Comparison of ENCODE assay signal across 11 mouse cellular contexts in the genomic region with DNA sequence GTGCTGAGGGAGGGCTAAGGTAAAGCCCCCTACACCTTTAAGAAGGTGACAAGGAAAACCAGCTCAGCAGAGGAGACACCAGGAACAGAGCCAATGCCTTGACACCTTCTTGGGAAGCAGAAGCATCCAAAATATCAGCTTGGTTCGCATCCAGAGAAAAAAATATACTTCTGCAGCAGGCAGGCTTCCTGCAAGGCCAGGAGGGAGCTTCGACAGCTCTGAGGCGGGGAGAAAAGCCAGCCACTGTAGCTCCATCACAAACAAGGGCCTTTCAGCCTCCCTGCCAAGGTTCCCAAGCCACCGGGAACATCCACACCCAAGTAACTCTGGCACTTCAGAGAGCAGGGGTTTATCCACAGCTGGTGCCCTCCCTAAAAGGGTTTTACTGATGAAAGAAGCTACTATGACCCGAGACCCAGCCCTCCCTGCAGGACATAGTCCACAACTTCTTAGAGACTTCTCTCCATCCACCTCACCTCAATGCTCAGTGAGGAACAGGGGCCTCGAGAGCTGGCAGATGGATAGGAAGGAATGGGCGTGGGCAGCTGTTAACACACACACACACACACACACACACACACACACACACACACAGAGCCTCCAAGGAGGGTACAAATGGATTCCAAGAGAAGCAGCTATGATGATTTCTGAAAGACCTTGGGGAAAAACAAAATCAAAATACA.
DNase-seq lines count a peak whose midpoint lies in the region; ATAC-seq and TF ChIP-seq lines count a peak whose summit lies in the region.
"Had no signal": no experiment of that assay in that cellular context is flagged by ENCODE, and none has a peak within 500 bp of the region (broad histone marks: within the 10 kb centered on the region; RNA-seq: fewer than 3 reads in every experiment).

No protein-coding gene starts in this region.

- no peak overlapping the region; the same call in 1 of the 2 replicates for H3K27ac ChIP-seq in heart, adult 2 months
- no peak overlapping the region for H3K27ac ChIP-seq in heart, embryonic 11.5 days (ENCODE audit: low read depth, low read length)
- H3K27ac ChIP-seq in limb, embryonic 13.5 days = peak overlapping the region; percentile 62
- H3K27ac ChIP-seq: lung, embryonic 15.5 days had no signal

- peak; percentile 27 to 30 for DNase-seq in heart, adult 2 months
- DNase-seq in urinary bladder, postnatal 14 days (ENCODE audit: low spot score) = peak; percentile 11
- DNase-seq in urinary bladder, adult 2 months (ENCODE audit: low spot score) = no peak
- DNase-seq in cerebellum, adult 9-10 months = no peak
- DNase-seq: kidney, postnatal 25 days had no signal

- no peak overlapping the region for H3K9ac ChIP-seq in heart, adult 2 months (ENCODE audit: low read depth, low read length)
- no peak overlapping the region for H3K9ac ChIP-seq in heart, embryonic 11.5 days (ENCODE audit: low read depth, low read length)
- no peak overlapping the region for H3K9ac ChIP-seq in limb, embryonic 13.5 days
- H3K9ac ChIP-seq: lung, embryonic 15.5 days had no signal

- no peak for TF ChIP-seq POLR2A in heart, adult 2 months (IDR thresholded peaks at IDR 0.05; ENCODE audit: insufficient read depth, low read depth, low read length)

- no peak overlapping the region for H3K4me2 ChIP-seq in heart, embryonic 11.5 days
- 0 out of 2 replicates have a peak overlapping the region, but pooled peaks have one; percentile 7 for H3K4me2 ChIP-seq in limb, embryonic 13.5 days (replicated peaks)
- H3K4me2 ChIP-seq: lung, embryonic 15.5 days had no signal

- H3K36me3 ChIP-seq in heart, adult 2 months (ENCODE audit: control insufficient read depth, insufficient read depth, low read length) = no peaks in the 10 kb centered on the region
- no peaks in the 10 kb centered on the region for H3K36me3 ChIP-seq in heart, embryonic 11.5 days (ENCODE audit: control insufficient read depth, insufficient read depth, low read length)
- no peaks in the 10 kb centered on the region for H3K36me3 ChIP-seq in limb, embryonic 13.5 days
- H3K36me3 ChIP-seq: lung, embryonic 15.5 days had no signal

- TF ChIP-seq EP300 in heart, adult 2 months (IDR thresholded peaks at IDR 0.05; ENCODE audit: insufficient read depth, low read depth, low read length) = no peak

- H3K79me2 ChIP-seq in heart, adult 2 months (replicated peaks; ENCODE audit: control insufficient read depth, insufficient read depth, low read length) = no peaks in the 10 kb centered on the region

- H3K4me1 ChIP-seq in heart, adult 2 months (ENCODE audit: control insufficient read depth, insufficient read depth, low read length) = no peaks in the 10 kb centered on the region; the same call in 1 of the 2 replicates
- no peaks in the 10 kb centered on the region; the same call in 1 of the 2 replicates for H3K4me1 ChIP-seq in heart, embryonic 11.5 days (ENCODE audit: control insufficient read depth, insufficient read depth, low read length)
- H3K4me1 ChIP-seq in limb, embryonic 13.5 days = peaks cover 79% of the 10 kb centered on the region

- ATAC-seq in heart, embryonic 11.5 days (replicated peaks; ENCODE audit: insufficient number of reproducible peaks, low FRiP score, low TSS enrichment) = no peak
- ATAC-seq in limb, embryonic 13.5 days (ENCODE audit: low FRiP score, low read depth) = no peak
- no peak for ATAC-seq in megakaryocyte-erythroid progenitor cell, adult 5-6 weeks (replicated peaks; ENCODE audit: low FRiP score, low TSS enrichment, poor library complexity, severe bottlenecking)
- no peak for ATAC-seq in activated CD4-positive, CD25-positive, alpha-beta regulatory T cell, adult 4 months
- ATAC-seq: CD4-positive, CD25-positive, alpha-beta regulatory T cell, adult 4 months had no signal

- no peaks in the 10 kb centered on the region for H3K27me3 ChIP-seq in heart, adult 2 months (ENCODE audit: control insufficient read depth, insufficient read depth, low read length)
- no peaks in the 10 kb centered on the region for H3K27me3 ChIP-seq in heart, embryonic 11.5 days (ENCODE audit: control insufficient read depth, insufficient read depth, low read length)
- no peaks in the 10 kb centered on the region for H3K27me3 ChIP-seq in limb, embryonic 13.5 days
- H3K27me3 ChIP-seq: lung, embryonic 15.5 days had no signal

- TF ChIP-seq CTCF in heart, adult 2 months (IDR thresholded peaks at IDR 0.05) = no peak

- H3K9me3 ChIP-seq in heart, embryonic 11.5 days (replicated peaks; ENCODE audit: control insufficient read depth, low read length) = no peaks in the 10 kb centered on the region
- H3K9me3 ChIP-seq in limb, embryonic 13.5 days = no peaks in the 10 kb centered on the region
- H3K9me3 ChIP-seq: lung, embryonic 15.5 days had no signal

- no peak overlapping the region for H3K4me3 ChIP-seq in heart, adult 2 months
- no peak overlapping the region for H3K4me3 ChIP-seq in heart, embryonic 11.5 days (ENCODE audit: low read depth, low read length)
- no peak overlapping the region for H3K4me3 ChIP-seq in limb, embryonic 13.5 days
- H3K4me3 ChIP-seq: lung, embryonic 15.5 days had no signal

- 44% methylated on average over 7 of the region's 7 CpGs for WGBS in heart, adult 2 months
- WGBS in heart, embryonic 11.5 days (ENCODE audit: insufficient replicate concordance) = 52% methylated on average over 7 of the region's 7 CpGs
- 47% methylated on average over 7 of the region's 7 CpGs for WGBS in limb, embryonic 13.5 days

- intact Hi-C loops in heart, adult 2 months (cut with DNase I) = no loop called here

Comparison
In these comparisons a context has a peak if more than half of its experiments do, and no peak if none do; other contexts are left out.
1. DNase-seq: peak in heart, adult 2 months (2 of 2) and urinary bladder, postnatal 14 days (single experiment); none in urinary bladder, adult 2 months (single experiment) and cerebellum, adult 9-10 months (single experiment).